Mouse (Mus musculus) mouse trophoblast stem cell (cell line): ENCODE results near the gene BC107364.
"Not testable (repeated sequence)": the region's sequence is repeated elsewhere in the genome, so short reads cannot be mapped to it uniquely, and the experiment has no call there.

Experiments used
- in situ Hi-C, 2 experiments: fragments of 300-500 bp; cut with MseI, MboI; formaldehyde crosslinking; loops; 2 replicates in 1 of 2; 3 replicates in 1 of 2; pipeline ENCODE4 v1.15.1; 2025

The BC107364 gene

DNA sequence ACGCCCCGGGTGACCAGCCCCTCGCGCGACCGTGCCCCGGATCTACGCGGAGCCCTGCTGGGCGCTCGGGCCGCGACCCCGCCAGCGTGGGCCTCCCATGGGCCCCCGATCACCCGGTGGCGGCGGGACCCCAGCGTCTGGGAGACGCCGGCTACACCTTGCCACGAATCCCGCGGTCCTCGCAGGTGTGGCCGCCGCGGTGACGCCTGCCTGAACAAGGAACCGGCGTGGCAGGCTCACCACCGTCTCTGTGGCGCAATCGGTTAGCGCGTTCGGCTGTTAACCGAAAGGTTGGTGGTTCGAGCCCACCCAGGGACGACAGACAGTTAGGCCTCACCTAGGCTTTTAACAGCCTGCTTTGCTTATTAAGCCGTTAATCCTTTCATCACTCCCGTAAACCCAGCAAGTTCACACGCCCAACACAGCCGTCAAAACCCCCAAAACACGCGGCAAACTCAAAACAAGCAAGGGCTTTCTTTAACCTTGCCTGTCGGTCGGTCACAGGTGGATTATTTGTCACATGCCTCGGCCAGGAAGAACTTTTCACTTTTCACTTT, 847 bp downstream of the BC107364 start:
- in situ Hi-C loops, result not testable (repeated sequence)

DNA sequence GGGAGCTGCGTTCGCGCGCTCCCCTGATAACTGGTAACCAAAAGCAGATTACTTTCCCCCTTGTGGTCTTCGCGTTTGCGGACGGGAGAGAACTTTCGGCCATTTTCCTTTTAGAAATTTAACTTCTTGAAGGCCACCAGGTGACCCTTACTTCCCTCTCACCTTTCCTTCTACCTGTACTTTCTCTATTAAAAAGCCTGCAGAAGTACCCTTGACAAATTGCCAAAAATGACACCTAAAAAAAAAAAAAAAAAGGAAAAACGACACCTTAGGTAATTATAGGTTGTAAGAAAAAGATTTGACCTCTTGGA, 1.6 kb downstream of the BC107364 start:
- in situ Hi-C loops, result not testable (repeated sequence)

DNA sequence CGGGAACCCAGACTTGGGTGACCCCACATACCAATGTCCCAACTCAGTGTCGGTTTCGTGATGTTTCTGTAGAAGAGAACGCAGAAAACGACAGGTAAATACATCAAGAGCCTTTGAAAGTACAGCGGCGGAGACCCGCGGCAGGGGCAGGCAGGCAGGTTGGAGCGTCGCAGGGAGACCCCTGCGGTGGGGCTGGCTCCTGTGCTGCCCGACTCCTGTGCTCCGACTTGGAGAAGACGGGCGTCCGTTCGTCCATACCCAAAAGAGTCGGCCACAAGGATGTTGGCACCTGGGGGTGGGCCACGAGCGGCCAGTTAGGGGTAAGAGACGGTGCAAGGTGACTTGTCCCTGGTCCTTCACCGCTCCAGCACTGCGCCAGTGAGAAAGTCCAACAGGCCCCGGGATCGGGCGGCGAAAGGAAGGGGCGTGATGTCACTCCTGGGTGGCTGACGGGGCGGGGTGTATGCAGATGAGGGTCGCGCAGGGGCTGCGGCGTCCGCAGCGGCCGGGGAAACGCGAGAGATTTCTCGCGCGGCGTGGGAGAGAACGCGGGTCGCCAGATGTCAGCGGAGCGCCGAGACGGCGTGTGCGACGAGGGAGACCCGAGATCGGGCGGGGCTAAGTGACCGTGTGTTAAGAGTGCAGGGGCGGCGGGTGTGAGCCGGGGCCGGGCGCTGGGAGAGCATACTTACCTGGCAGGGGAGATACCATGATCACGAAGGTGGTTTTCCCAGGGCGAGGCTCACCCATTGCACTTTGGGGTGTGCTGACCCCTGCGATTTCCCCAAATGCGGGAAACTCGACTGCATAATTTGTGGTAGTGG, 2.1 kb downstream of the BC107364 start:
- in situ Hi-C loops, result not testable (repeated sequence)

DNA sequence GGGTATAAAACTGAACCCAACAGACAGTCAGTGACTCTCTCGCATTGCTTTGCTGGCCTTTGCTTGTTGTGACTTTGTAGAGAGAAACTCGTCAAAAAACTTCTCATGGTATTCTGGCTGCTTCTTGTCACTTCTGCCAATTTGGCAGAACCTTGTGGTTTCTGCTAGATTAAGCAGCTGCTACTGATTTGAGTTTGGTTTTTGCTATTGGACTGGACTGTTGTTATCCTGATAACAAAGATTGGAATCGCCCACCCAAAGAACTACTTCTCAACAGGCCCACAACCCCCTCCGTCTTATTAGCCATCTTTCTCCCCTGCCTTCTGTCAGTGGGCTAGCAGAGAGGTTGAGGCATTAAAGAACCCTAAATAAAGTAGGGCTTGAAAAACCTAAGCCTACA, 6.7 kb downstream of the BC107364 start:
- in situ Hi-C loops, result no loop called here

DNA sequence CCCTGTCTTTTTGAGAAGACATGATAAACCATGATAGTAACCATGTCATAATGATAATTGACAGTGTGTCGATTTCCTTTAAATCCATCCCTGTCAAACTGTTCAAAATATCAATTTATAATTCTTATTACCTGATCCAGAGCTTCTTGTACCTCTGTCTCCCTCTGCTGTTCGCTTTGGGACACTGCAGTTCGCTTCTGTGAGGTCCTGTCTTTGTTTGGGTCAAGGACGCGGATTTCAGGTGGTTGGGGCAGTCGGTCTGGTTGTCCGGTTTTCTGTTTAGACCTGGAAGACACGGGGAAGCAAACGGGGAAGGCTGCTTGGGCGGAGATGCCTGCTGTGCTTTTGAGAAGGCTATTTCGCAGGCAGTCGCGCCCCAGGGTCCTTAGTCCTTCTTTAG, 11.5 kb downstream of the BC107364 start:
- in situ Hi-C loops, result no loop called here

DNA sequence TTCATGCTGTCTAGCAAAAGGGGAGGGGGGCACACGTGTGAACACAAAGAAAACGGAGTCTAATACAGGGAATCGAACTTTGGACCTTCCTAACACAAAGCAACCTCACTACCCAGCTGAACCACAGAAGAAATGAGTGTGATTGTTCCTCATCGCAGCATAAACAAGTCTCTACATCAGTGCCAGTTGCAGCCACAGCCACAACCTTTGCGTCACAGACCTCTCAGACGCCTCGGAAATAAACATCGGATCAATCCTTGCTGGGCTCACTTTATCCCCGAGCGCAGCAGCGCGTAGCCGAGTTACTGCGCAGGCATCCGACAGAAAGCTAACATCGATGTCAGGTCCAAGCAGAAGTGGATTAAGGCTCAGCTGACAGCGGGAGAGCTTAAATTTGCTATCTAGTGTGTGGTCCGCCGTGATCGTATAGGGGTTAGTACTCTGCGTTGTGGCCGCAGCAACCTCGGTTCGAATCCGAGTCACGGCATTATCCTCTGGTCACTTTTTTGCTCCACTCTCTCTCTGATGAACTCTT, 16.5 kb downstream of the BC107364 start:
- in situ Hi-C loops, result no loop called here

DNA sequence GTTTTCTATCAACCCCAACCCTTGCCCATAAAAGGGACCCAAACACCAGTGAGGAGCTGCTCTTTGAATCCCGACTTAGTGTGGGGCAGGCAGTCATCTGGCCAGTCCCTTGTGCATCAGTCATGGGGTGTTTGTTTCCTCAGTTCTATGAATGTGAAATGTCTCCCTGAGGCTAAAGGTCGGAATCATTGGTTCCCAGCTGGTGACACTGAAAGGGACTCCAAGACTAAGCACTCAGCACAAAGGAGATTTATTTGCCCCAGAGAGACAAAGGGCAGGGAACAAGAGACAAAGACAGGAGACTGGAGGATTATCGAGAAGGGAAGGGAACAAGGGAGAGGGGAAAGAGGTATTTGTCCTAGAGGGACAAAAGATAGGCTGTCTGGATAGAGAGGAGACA, 19.9 kb downstream of the BC107364 start:
- in situ Hi-C loops, result no loop called here

DNA sequence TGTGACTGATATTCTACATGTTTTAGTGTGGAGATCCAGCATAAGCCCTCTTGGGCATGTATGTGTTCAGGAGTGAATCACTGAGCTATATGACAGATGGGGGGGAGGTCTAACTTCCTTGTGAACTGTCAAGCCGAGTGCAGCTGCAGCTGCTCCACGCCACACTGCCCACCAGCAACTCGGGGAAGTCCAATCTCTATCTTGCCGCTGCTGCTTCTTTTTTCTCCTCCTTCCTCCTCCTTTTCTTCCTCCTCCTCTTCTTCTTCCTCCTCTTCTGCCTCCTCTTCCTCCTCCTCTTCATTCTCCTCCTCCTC, 22.3 kb downstream of the BC107364 start:
- in situ Hi-C loops, result no loop called here

DNA sequence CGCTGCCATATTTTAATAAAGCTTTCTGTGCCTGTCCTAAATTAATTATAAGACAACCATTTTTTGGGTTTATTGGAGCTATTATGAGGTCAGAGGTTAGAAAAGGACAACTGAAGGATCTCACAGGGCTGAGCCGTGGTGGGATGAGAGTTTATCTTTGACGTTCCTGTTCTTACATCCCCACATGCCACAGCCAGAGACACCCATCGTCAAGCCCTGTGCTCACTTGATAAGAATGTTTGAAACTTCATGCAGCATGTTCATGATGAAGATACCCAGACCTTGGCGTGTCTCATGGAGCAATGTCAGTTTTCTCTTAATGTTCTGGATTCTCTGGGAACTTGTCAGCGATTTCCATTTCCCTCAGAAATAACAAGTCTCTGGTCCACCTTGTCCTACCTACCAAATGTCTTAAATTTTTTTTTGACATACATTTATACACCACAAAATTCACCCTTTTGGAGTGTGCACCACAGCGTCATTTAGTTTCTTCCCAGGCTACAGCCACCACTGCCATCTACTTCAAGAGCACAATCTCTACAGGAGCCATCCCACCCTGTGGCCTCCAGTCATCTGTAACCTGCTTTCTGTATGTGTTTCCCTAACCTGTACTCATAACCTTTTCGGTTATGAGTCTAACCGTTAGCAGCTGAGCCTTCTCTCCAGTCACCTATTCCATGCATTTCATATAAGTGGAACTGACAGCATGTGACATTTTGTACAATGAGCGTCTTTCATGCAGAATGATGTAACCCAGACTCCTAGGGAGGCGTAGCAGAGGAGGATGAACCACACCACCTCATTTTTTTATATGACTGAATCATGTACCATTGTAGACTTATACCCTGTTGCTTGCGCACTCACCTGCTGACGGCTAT, 22.9 kb downstream of the BC107364 start:
- in situ Hi-C loops, result no loop called here

DNA sequence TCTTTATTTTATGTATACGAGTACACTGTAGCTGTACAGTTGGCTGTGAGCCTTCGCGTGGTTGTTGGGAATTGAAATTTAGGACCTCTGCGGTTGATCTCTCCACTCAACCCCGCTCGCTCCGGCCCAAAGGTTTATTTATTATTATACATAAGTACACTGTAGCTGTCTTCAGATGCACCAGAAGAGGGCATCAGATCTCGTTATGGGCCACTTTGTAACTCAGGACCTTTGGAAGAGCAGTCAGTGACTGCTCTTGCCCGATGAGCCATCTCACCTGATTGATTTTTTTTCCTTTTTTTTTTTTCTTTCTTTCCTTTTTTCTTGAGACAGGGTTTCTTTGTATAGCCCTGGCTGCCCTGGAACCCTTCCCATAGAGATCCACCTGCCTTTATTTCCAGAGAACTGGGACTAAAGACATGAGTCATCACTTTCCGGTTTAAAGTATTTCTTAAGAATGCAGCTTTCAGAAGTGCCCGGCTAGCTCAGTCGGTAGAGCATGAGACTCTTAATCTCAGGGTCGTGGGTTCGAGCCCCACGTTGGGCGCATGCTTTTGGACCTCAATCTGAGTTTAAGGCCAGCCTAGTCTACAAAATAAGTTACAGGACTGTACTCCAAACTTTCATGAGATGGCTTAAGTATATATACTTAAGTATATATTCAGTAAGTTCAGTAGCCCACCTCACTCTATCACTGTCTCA, 24.2 kb downstream of the BC107364 start:
- in situ Hi-C loops, result no loop called here

DNA sequence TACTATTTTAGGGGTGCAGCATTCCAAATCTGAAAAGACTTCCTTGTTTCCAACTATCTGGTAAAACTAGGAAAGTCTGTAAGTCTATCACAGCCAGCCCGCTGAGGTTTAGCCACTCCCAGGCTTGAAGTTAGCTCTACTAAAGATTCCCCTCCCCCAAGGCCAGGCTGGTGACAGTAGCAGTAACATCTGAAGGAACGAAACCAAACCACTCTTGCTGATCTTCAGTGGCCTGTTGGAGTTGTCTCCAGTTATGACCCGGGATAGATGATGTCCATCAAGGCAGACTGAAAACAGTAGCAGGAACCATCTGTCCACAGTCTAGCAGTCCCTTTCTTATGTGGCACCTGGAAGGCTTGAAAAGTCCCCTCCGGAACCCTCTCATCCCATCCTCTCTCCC, 24.8 kb downstream of the BC107364 start:
- in situ Hi-C loops, result no loop called here

DNA sequence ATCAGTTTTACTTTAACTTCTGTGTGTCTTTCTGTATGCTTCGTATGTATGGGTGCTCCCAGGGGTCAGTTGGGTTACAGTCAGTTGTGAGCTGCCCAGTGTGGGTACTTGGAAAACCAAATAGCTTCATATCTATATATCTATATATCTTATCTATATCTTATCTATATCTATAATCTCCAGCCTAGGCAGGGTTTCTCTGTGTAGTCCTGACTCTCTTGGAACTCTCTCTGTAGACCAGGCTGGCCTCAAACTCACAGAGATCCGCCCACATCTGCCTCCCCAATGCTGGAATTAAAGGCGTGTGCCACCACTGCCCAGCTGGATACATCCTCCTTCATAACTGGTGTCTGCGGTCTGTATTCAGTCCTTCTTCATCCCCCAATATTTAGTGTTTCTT, 25.8 kb downstream of the BC107364 start:
- in situ Hi-C loops, result no loop called here

DNA sequence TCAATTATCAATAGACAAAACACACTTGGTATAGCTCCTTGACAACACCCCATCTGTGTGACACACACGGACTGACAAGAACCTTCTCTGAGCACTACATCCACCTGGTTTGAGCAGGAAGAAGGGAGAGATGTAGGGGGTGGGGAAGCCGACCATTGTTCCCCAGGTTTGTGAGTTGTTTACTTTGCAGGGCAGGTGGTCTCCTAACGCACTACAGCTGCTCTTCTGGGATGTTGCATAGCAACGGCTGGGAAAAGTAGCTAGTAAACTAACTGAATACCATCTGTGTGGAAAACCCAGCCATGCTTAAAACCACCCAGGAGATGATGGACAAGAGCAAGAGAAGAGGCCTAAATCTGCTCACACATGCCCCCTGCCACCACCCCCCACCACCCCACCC, 27.7 kb downstream of the BC107364 start:
- in situ Hi-C loops, result not testable (repeated sequence)

DNA sequence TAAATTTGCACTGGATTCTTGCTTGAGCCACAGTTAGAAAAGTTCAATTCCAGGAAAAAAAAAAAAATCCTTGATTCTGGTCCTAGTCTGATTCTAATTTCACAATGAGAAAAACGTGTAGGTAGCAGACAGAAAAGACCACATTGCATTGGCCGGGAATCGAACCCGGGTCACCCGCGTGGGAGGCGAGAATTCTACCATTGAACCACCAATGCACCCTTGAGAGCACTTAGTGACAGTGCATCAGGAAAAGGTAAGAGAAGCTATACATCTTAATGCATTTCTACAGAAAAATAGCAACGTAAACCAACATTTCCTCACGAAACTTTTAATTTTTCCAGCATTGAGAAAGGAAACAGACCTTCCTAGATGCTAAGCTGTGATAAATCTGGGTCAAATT, 28.2 kb downstream of the BC107364 start:
- in situ Hi-C loops, result no loop called here

DNA sequence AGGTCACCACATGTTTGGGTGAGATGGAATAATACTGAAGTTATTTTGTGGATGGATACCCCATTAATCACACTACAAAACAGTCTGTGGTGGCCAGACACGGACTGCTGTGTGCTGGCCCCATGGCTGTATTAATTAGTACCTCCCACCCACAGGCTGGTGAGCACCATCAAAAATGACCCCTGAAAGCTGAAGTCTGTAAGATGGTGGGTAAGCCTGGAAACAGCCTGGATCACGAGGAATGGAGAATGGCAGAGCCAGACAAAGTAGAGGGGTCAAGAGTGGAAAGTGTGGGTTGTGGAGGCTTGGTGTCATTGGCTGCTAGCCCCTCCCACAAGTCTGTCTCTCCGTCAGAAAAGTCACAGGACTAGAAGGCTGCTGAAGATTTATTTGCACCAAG, 31.3 kb downstream of the BC107364 start:
- in situ Hi-C loops, result no loop called here

DNA sequence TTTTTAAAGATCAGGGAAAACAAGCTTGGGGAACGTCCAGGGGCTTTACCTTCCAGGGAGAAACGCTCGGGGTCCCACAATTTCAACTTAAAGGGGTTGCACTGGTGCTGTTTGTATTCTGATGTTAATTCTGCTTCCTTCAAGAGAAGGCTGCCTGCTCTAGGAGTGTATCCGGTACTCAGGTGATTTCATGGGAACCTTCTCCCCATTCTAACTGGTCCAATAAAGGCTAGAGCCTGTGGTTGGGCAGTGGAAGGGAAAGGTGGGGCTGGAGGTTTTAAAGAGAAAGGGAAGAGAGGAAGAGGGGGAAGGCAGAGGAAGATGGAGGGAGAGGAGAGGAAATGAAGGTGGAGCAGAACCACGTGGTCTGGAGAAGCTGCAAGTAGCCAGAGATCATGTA, 33.2 kb downstream of the BC107364 start:
- in situ Hi-C loops, result not testable (repeated sequence)

DNA sequence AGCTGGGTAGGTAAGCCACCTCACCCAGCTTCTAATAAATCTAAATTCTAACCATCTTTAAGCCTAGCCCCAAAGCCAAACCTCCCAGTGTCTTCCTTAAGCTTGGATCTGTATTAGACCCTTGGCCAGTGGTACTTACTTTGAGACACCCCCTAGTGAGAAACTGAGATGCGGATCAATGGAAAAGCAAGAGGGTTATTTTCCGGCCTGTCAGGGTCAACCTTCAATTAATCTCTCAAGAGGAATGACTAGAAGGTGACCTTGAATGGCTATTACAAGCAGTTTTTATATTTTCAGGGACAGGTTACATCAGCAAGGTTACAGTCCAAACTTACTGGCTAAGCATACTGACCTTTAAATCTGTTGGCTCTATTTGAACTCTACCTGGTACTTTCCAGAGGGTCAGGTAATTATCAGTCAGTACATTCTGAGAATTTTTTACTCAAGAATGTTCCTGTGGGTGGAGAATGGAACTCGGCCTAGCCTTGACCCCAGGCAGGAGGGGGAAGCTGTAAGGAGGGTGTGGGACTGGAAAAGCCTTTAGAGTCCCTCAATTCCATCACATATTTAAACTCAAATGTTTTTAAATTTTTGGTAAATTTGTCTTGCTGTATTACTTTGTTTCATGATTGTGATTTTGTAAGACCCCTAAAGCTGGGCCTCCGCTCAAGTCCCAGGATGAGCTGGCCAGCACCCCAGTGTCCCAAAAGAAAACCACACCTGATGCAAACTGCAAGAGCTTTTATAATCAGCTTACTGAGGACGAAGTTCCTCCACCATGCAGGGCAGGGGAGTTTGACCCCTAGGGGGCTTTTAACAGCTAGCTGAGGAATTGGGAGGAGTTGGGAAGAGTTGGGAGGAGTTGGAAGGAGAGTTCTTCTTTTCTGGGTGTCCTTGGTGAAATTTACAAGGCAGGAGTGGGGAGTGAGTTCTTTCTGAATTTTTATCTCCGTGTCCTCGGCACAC, 34.0 kb downstream of the BC107364 start:
- in situ Hi-C loops, result no loop called here

DNA sequence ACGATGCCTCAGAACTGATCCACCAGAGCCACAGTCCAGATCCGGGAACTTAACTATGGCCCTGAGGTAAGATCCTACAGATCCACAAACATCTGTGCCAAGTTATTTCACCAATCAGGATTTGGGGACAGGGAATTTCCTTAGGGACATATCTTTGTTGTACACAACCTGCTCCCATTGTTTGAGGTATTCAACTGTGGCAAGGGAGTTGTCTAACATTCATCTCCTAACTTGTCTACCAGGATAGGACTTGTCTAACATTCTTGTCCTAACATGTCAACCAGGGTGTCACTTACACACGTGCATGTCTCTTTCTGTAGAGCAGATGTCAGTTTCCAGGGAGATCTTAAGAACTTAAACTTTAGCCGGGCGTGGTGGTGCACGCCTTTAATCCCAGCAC, 35.5 kb downstream of the BC107364 start:
- in situ Hi-C loops, result no loop called here

DNA sequence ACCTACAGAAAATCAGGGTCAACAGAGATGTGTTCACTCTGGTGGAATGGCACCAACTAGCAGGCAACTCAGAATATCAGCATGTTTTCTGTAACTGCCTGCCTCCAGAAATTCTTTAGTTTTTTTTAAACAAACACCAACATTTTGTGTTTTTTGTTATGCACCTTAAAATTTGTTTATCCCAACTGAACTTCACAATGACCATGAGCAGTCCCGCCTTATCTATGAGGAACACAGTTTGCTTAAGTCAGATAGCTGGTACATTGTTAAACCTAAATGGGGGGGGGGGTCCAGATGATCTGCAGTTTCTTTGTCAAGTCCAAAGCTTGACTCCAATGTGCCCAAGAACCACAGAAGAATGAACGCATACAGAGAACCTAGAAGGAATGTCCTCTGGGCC, 36.0 kb downstream of the BC107364 start:
- in situ Hi-C loops, result no loop called here

DNA sequence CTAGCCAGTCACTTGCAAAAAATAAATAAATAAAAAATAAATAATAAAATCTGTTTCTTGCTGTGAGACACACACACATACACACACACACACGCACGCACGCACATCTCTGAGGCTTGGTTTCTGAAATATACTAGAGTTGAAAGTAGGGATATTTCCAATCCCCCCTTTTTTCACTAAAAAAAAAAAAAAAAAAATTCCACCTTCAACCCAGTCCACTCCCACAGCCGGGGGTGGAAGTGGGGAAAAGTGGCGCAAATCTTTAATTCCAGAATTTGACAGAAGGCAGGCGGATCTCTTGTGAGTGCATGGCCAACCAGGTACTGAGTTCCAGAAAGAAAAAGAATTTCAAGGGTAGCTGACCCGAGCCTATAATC, 37.2 kb downstream of the BC107364 start:
- in situ Hi-C loops, result no loop called here
